Mouse (Mus musculus): ENCODE data around the gene Trpd52l3.
"Not testable (repeated sequence)": the region's sequence is repeated elsewhere in the genome, so short reads cannot be mapped to it uniquely, and the experiment has no call there.

The Trpd52l3 gene

DNA sequence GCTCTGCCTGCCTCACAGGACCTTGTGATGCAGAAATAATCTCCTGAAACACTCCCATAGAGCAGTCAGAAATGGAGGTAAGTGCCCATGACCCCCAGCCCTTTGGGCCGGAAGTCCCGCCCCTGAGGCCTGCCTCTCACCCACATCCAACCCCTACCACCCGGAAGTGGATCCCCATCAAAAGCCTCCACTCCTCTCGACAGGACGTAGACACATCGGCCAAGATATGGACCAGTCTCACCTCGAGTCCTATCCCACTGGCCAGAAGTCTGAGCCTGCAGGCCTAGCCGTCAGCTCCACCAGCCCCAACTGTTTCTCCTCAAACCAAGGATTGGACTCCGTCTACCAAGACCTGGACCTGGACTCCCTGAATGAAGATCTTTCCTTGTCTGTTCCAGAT, at the start of gene Trpd52l3:
Gene Trpd52l3, plus strand, starts transcription at position 170 of the 400 bp plus-strand sequence.
- no peak for DNase-seq

DNA sequence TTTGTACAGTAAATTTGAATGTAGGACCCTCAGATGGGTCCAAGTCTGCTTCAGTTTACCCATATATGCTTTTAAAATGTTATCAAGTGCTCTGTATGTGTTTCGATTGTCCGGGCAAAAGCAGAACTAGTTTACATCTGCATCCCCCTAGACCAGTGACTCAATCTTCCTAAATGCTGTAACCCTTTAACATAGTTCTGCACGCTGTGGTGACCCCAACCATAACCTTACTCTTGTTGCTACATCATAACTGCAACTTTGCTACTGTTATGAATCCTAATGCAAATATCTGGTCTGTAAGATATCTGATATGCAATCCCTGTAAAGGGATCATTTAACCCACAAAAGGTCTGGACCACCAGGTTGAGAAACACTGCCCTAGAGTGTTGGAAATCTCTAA, 49.8 kb upstream of the Trpd52l3 start:
- no peak for DNase-seq

DNA sequence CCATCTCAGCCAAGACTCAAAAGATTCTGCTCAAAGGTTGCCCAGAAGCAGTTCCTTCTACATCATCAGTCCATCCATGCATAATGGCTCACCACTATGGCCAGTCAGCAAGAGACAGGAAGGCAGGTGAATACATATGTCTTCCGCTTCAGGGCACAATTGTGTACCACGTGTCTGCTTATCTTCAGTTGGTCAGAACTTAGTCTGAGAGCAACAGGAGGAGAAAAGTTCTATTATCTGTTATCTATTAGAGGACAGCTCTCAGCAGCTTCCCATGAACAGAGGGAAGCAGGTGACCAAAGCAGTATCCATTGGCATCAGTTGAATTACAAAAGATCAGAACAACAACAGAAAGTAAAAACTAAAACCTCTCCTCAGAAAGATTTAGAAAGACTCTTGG, 48.1 kb upstream of the Trpd52l3 start:
- DNase-seq: no peak

DNA sequence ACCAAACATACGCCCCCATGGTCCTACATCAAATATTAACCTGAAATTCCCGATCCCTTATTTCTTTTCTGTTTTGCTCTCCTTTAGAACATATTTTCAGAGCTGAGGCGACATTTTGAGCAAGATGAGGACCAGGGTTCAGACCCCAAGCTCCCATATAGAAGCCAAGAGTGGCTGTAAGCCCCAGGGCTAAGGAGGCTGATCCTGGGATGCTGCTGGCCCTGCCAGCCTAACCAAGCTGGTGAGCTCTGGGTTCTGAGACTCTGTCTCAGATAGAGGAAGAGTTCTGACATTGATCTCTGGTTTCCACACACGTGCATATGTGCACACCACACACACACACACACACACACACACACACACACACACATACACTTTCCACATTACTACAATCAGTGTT, 42.7 kb upstream of the Trpd52l3 start:
- no peak for DNase-seq

DNA sequence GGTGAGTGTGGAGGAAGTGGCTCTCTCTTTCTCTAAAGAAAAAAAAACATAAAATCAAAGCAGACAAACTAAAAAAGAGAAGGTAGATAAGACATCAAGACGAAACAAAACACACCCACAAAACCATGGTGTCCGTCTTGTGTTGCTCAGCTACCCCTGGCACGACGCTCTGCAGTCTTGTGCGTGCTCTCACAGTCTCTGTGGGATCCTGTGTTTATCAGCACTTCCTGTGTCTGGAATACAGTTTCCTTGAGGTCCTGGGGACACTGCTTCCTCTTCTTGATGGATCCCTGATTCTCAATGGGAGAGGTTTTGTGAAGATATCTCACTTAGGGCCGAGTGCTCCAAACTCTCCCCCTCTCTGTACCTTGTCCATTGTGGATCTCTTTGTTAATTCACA, 41.7 kb upstream of the Trpd52l3 start:
- no peak for DNase-seq

DNA sequence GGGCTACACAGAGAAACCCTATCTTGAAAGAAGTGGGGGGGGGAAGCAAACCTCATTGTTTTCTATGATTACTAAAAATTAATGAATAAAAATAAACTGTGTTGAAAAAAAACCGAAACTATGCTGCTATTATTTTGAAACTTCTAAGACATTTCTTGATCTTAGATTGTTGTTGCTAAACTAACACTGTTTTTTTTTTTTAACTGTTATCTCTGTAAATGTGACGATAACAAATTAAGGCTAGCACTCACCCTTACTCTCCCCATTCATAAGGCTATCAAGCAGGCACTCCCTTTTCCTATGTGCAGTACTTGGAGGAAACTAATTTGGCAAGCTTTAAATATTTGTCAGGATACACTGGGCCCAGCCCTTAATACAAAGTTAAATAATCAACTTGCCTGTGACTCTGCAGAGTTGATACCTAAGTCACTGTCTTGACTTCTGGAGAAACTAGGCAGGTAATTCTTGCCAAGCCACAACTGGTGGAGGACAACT, 39.9 kb upstream of the Trpd52l3 start:
- DNase-seq: no peak

DNA sequence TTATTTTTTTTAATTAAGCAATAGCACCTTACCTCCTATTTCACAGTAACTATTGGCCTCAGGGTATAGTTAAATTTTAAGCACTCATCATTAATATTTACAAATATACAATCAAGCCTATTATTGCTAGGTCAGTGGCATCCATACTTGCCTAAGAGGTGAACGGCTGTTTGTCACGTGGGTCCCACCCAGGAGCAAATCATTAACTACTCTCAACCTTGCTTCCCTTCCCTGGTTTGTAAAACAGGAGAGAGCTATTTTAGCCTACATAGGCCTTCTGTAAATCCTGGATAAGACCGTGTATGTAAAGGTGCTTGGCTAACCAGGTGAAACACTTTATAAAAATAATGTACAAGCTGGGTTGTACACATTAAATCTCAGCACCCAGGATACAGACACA, 35.6 kb upstream of the Trpd52l3 start:
- no peak for DNase-seq

DNA sequence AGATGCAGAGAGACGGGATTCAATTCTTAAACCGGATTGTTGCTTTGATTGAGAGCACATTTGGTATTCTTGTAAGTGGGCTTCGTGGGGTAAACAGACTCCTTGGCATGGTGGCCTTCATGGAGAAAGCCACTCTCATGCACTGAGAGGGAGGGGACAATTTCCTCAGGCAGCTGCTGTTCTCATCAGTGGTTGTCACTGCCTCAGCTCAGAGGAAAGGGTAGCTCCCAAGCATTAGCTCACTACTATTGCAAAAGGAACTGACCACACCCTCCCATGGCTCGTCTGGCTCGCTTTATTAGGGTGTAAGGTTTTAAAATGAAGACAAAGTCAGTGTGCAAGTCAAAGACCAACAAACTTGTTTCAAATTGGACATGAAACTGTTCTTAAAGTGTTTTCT, 30.2 kb upstream of the Trpd52l3 start:
- no peak for DNase-seq

DNA sequence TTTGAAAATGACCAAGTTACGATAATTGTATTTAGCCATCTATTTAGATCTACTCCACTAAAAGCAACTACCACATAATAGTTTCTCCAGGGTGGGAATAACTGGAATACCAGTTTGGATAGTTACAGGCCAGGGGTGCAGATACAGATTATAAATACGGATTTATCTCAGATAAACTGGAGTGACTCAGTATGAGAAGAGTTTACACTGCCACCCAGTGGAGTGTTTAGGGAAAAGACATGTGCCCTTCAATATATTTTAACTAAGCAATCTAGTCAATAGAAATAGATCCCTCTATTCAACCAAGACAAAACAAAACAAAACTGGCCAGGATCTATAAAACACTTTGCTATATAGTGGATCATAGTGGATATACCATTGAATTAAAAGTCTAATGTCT, 24.7 kb upstream of the Trpd52l3 start:
- peak; percentile 45 for DNase-seq

DNA sequence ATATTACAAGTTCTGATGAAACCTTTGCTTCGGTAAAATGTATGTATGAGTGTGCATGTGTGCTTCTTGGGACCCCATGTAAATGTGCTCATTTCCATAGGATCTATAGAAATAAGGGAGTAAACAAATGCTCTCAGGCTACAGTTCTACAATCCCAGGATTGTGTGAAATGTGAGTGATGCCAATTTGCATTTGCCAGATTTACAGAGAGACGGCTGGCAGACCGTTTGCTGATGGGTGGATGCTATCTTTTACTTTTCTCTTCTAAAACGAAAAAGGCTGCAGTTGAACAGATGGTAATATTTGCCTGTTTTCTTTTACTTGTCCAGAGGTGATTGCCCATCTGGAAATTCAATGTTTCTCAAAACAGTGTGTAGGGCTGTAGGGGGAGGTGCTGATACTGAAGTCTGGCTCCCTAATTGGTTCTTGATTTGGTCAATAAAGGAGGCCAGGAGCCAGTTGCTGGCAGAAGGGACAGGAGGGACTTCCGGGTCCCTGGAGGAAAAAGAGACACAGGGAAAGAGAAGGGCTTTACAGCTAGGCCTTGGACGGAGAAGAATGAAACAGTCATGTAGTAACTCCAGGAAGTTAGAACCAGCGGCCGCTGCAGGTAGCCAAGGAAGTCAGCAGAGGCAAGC, 24.0 kb upstream of the Trpd52l3 start:
- no peak for DNase-seq

DNA sequence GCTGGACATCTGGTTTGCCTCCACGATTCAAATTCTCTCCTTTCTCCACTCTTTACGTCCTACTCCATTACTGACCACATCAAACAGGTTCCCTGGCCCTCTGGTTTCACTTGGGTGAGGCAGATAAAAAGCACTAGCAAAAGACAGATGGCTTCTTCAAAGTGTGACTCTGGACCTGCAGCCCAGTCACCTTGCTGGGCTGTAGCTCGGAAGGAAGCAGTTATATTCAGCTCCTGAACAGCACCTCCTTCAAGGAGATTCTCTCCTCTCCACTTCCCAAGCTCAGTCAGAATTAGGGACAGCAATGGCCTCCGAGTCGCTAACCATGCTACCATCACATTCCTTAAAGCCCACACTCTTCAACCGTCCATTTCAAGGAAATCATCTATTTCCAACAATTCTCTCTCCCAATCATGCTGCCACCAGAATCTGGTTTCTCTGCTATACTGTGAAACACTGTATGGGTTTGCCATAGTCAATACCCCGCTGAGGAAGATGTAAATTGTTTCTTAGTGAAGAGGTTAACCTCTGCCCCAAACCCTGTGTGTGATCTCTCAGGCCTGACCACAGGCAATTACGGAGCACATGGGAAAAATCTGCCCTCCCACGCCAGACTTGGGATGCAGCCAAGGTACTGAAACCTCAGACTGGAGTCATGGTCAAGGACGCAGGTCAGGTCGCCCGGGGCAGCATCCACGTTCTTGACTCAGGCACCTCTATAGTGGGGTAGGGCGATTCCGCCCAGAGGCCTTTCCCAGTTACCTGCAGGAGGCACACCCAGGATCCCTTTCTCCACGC, 19.2 kb upstream of the Trpd52l3 start:
- DNase-seq: no peak

DNA sequence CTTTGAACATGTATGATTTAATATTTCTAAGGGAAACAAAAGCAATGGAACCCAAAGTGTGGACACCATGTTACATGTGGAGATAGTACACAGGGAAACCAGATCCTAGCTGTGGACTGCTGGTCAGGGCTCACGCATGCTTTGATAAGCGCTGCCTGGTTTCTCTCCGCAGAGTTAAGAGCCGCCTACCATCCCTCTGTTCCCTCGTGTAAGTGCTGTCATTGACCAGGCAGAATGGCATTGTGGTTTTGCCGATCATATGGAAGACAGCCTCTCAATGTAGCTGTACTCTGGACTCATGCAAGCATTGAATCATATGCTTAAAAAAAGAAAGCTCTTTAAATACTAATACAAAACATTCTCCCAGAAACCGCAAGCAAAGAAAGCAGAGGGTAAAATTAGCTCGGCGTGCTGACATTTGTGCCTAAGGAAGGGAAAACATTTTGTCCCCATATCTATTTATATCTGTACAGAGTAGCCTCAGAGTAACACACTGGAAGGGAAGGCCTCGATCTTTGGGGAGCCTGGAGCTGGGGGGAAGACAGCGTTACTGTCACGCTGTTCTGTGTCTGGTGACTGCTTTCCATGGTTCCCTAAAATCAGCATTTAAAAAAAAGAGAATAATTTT, 17.0 kb upstream of the Trpd52l3 start:
- no peak for DNase-seq

DNA sequence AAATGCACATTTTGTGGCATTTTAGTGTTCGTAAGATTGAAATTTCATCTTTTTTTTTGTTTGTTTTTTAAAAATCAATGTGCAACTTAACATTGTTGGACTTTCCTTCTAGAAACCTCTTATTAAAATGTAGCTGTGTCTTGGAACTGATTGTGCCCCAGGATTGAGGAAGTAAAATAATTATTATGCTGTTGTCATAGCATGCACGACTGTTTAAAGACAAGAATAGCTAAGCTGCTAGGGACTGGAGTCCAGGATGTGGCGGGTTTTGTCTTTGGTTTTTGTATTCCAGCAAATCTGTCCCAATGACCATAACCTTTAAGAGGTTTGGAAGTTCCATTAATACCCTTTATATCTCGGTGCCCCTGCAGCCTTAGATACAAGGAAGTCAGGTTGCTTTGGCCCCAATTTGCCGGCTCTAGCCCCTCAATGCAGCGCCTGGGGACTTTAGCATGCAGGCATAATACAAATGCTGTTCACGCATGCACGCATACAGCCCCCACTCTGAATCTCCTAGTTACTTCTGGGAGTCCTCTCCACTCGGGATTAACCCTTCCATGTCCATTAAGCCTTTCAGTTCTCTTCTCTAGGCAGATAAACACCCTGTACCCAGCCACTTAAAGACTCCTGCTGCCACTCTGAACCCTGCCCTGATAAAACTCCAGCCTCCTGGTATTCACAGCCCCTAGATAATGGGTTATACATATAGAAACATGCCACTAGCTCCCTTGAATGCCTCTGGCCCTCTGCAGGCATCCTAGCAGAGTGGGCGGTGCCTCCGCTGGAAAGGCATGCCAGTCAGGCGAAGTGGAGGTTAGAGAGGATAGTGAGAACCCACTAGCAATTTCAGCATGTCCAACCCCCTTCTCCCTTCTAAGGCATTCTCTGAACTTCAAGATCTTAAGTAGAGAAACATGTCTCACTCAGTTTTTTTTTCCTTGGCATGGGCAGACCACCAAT, 2.9 kb upstream of the Trpd52l3 start:
- DNase-seq: no peak

DNA sequence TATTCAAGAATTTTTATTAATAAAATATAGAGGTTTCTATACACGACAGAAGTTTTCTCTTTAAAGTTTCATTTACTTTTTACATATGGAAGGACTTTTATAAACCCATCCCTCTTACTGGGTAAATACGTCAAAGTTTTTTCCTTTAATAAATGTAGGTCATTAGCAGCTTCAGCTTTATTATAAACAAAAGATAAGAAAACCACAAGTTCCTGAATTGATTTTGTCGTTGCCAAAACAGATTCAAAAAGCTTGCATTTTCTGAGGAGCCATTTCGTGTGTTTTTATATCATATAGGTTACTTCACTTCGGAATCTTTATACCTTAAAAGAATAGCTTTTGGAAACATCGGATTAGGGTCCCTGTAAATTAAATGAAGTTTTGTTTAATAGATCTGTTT, 2.0 kb upstream of the Trpd52l3 start:
- DNase-seq: no peak

DNA sequence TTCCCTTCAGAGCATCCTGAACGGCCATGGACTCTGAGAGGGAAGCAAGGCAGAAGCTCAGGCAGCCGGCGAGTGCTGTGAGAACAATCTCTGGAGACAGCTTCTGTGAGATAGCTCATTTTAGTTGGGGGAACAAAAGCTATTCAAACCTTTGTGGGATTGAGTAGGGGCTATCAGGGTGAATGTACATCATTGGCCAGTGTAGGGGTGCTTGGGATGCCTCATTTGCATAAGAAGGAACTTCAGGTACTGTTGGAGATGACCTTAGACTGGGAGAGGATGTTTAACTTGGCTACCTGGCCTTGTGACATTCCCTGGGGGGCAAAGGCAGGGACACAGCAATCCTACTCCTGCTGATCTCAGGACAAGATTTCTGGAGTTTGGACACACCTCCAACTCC, 2.8 kb downstream of the Trpd52l3 start:
- no peak for DNase-seq

DNA sequence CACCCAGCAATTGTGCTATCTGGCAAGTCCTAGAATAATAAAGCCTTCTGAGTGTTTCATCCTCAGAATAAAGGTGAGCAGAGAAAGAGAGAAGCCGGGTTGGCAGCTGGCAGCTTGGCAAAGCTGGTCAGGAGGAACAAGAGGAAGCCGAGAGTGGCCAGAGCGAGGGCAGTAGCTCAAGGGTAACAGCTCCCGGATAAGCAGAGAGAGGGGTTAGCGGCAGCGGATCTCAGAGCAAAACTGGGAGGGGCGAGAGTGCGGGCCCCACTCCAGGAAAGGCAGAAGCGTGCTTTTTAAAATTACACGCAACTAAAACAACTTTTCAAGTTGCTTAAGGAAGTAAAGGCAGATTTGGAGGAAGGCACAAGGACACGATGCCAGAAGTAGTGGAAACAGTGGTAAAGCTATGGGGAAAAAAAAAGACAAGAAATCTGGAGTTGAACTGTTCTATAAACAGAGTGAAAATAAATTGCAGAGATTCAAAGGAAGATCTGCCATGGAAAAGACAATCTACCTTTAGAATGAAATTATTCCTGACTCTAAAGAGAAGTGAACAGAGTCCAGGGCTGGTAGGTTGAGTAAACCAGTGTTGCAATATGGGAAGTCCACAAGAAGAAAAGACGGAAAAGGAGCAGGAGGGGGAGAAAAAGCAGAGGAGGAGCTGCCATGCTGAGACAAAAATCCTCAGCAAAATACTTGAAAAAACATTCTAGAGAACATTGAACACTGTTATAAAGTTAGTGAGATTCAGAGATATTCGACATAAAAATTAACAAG, 7.1 kb downstream of the Trpd52l3 start:
- no peak for DNase-seq

DNA sequence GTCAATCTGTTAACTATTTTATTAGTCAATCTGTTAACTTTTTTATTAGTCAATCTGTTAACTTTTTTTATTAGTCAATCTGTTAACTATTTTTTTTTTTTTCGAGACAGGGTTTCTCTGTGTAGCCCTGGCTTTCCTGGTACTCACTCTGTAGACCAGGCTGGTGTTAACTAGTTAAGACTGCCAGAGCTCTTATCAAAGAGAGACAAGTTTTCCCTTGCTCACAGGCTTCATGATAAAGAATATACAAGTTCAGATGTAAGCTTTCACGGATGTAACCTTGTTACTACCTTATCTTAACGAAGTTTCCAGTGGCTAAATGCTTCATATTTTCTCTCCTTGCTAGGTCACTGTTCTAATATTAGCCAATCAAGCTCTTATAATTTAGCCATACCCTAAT, 10.7 kb downstream of the Trpd52l3 start:
- DNase-seq: no peak

DNA sequence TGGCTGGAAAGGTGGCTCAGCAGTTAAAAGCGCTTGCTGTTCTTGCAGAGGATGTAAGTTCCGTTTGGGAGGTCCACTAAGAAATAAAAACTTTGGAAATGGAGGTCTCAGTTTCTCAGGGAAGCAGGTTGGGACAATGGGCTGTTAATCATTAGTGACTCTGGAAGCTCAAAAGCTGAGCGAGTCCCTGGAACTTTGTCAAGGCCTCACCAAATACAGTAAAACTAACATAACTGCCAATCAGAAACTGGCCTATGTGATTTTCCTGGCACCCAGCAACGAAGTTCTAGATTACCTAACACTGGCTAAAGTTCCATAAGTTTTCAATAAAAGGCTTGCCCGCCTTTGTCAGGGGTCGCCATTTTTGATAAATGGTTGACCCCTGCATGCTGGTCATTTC, 12.6 kb downstream of the Trpd52l3 start:
- no peak for DNase-seq

DNA sequence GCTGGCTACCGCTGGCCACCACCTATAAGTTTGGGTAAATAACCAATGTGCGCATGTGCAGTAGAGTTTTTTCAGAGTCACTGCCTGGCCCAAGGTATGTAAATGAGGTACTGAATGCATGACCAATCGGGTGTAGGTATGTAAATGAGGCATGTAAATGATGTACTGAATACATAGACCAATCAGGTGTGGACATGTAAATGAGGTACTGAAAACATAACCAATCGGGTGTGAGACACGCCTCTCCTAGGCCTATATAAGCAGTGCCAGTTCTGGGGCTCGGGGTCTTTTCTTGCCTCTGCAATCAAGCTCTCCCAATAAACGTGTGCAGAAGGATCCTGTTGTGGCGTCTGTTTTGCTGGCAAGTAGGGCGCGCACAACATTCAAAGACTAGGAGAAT, 19.8 kb downstream of the Trpd52l3 start:
- DNase-seq: not testable (repeated sequence)

DNA sequence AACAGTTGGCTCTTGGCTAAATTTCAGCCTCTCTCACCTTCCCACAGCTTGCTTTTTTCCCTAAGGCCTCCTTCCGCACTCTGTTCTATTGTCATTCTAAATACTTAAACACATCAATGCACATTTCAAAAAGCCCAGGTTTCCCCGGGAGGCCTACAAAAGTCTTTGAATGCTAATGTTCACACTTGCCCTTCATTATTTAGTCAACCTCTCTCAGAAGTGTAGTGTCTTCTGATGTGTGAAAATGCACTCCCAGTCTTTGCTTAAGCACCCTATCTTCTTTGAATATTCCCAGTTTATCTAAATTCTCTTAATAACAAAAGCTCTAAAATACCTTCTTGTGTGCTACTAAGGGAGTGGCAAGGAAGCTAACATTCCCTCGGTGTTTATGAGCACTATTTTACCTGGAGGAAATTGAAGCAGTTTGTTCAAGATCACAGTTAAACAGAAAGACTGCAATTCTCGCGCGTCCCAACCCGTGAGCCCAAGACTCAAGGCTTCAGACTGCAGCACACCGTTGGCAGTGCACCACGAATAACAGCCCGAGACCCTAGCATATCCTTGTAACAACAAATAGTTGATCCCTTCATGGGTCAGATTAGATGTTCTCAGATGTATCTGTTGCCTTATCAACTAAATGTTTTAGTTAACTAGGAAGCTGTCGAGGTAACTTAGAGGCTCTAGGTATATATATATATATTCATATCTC, 25.6 kb downstream of the Trpd52l3 start:
- DNase-seq: no peak

DNA sequence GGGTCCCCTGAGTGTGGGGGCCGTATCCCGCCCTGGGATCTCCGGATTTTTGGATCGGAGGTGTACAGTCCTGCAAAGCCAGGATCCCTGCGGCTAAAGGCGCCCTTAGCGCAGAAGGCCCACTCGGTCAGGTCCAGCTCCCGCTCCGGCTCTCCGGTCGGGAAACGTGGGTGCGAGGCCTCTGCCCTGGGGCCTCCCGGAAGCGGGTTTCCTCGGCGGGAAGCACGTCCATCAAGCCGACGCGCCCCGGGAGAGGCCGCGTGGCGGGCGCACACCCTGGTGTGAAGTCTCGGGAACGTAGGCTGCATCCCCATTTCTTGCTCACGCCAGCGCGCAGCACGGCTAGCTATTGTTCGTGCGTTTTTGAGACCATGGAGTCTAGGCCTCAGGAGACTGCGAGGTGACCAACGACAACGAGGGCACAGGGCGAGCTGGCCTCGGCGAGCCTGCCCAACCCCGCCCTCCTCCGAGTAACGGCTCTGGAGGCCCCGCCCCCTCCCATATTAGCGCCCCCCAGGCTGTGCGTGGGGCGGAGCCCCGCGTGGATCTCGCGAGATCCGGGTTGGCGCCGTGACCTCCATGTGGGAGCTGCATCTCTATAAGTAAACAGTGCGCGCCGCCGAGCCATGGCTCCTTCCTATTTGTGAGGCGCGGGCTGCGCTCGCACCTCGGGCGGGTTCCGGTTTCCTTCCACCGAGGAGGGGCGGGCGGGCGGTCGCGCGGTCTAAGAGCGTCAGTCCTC, 26.5 kb downstream of the Trpd52l3 start, which contains the start of gene Uhrf2:
Gene Uhrf2, plus strand, starts transcription at position 620 of the 742 bp plus-strand sequence.
- peak; percentile 97 for DNase-seq

All from lung, postnatal 10 days (tissue).